Mouse (Mus musculus): ENCODE data around the gene Nup107. TPM values are rescaled to one million over a fixed set of nuclear protein-coding genes. Genes with fewer than 3 reads are reported as not detected.
"Not testable (repeated sequence)": the region's sequence is repeated elsewhere in the genome, so short reads cannot be mapped to it uniquely, and the experiment has no call there.

Nup107 gene
- total RNA-seq, 2 experiments from 2014 or later: 7.8 to 9.5 TPM

DNA sequence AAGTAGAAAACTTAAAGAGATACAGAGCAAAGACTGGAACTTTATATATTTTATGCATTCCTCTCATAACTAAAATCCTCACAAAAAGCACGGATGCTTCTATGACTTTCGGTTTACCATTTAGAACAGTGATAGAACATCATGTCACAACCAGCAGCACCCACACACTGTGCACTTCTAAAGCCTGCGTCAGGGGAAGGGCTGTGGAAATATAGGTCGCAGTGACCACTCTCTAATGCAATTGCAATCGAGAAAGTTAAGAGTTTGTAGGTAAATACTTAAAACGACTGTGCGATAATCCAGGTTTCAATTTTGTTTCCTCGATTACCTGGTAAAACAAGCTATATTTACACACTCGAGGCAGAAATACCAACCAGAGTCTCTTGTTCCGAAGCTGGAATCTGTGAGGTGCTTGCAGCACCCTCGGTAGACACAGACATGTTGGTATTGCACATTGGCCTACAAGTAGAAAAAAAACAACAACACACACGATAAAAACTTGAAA is 83.1 kb downstream of the Nup107 start:
- no peak for DNase-seq
- intact Hi-C loops (cut with DNase I): no loop called here

DNA sequence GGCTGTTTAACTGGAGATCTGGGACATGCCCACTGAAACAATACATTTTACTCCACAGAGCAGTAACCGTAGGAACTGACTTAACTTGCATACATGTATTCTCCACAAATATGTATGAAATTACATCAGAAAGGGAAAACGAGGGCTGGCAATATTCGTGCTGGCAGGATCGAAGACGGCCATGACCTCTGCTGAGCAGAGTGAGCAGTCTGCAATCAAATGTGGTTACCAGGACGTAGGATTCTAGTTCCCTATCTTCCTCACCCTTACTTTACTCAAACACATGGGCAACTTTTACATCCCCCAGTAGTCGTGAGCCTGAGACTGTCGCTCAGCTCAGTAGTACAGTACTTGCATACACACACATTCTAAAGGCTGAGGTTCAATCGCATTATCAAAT is 83.6 kb downstream of the Nup107 start:
- DNase-seq: no peak
- intact Hi-C loops (cut with DNase I): no loop called here

DNA sequence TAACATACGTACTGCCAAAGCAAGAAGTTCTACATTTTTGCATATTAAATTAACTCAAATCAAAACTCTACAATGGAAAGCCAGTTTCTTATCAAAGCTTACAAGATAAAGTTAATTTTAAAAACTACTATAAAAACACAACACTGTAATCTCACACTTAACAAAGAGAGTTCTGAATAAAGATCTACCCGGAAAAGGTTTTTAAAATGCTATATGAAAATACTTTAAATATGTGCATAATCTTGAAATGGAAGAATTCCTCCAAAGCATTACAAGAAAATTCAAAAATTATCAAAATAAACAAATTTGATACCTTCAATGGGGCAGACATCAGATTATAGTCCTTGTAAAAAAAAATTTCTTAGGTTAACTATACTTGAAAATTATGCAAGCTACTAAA is 84.1 kb downstream of the Nup107 start:
- intact Hi-C loops (cut with DNase I): no loop called here
- DNase-seq: no peak

DNA sequence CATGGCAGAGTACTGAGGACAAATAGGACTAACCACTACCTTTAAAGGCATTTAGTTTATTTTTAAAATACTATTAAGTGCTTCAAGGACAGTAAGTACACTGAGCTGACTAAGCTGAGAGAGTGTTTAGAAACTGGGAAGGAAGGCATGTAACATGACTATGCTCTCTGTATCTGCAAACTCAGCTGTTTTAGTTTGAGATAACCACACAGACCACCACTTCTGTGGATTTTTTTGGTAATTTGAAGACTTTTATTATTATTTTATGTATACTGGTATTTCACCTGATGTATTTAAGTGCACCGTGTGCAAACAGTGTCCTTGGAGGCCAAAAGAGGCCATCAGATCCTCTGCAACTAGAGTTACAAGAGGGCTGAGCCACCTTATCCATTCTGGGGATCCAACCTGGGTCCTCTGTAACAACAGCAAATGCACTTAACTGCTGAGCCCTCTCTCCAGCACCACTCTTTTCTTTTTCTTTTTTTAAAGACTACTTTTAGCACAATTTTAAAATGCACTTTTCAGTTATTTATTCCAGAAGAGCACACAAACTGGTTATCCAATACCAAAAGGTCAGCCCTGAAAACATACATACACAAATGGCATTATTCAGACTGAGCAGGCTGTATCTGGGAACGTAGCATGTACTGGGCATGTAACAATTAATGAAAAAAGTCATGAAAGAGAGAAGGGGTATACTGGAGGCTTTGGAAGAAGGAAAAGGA is 85.2 kb downstream of the Nup107 start:
- intact Hi-C loops (cut with DNase I): no loop called here
- no peak for DNase-seq

DNA sequence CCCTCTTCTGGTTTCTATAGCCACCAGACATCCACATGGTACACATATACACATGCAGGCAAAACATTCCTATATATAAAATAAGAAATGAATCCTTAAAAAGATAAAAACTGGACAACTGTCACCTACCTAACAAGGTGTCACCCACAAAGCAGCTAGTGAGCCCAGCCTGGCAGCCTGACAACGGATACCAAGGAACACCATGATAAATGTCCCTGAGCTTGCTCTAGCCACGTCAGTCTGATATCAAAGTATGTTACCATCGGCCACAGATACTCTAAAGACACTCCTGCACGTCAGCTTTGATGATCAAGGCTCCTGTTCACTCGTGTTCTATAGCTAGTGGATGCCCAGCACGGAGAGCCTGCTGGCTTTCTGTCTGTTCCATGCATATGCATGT is 86.1 kb downstream of the Nup107 start:
- DNase-seq: no peak
- intact Hi-C loops (cut with DNase I): no loop called here

DNA sequence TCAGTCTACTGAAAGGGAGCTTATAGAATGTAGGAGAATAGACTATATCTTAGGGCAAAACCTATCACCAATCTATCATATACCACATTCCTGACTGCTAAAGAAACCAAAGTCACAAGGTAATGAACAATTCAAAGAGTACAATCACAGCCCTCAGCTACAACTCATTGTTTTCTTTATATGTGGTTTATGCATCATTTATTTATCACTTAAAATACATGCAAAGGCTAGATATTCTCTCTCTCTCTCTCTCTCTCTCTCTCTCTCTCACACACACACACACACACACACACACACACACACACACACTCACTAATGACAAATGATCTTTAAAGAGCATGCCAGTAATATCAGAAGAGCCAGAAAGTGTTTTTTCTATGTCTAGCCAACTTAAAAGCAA is 86.7 kb downstream of the Nup107 start:
- DNase-seq: no peak
- intact Hi-C loops (cut with DNase I): no loop called here

DNA sequence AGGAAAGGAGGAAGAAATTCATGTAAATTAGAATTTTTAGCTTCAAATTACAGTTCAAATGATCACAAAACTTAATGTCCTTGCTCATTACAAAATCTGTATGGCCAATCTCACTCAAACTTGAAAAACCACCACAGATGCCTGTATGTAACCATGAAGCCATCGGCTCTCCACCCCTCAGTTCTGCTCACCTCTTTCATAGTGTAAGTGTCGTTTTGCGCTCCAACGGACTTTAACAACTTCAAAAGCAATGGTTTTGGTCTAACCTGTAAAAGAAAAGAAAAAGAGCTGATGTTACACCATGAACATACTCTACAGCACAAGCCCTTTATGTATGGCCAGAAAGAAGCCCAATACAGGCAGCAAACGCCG is 87.6 kb downstream of the Nup107 start:
- DNase-seq: no peak
- intact Hi-C loops (cut with DNase I): no loop called here

DNA sequence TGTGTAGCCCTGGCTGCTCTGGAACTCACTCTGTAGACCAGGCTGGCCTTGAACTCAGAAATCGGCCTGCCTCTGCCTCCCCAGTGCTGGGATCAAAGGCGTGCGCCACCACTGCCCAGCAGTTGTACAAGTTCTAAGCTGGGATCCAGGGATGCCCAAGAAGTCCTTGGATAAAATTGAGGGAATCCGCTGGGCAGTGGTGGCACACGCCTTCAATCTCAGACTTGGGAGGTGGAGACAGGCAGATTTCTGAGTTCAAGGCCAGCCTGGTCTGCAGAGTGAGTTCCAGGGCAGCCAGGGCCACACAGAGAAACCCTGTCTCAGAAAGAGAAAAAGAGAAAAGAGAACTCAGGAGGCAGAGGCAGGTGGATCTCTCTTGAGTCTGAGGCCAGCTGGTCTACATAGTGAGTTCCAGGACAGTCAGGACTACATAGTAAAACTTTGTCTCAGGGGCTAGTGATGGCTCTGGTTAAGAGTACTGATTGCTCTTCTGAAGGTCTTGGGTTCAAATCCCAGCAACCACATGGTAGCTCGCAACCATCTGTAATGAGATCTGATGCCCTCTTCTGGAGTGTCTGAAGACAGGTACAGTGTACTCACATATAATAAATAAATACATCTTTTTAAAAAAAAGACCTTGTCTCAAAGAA is 88.1 kb downstream of the Nup107 start:
- intact Hi-C loops (cut with DNase I); DNase-seq: not testable (repeated sequence)

DNA sequence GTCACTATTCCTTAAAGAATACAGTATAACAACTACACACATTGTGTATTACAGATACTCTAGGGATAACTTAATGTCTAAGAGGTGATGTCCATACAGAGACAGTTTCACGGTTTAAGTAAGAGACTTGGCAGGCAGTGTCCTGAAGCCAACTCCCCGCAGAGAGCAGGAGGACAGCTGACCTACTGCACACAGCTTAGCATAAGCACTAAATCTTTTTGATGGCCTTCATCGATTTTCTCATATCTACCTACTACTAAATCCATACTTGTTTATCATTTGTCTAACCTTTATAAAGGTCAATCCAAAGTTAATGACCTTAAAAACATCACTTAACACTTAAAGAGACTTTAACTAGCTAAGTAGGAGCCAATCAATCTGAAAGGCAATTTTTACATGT is 89.0 kb downstream of the Nup107 start:
- DNase-seq: no peak
- intact Hi-C loops (cut with DNase I): no loop called here

DNA sequence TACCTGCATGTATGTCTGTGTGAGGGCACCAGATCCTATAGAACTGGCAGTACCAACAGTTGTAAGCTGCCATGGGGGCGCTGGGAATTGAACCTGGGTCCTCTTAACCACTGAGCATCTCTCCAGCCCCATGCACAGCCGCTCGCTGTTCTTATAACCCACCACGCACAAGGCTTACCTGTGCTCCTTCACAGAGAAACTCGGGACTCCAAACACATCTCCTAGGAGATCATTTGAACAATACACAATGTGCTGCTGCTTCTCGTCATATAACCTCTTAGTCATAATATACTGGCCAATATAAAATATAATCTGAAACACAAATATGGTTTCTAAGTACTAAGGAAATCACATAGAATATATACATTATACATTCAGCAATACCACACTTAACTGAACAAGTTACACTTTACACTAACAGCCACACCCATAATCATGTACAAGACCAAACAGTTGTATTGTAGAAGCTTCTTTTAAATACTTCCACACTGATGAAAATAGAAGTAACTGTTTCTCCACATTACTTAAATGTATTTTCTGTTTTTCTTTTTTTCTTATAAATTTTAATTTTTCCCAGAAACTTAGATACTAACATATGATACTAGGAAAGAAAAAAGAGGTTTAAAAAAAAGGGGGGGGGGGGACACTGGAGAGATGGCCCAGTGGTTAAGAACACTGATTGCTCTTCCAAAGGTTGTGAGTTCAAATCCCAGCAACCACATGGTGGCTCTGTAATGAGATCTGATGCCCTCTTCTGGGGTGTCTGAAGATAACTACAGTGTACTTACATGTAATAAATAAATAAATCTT is 90.3 kb downstream of the Nup107 start:
- intact Hi-C loops (cut with DNase I): no loop called here
- no peak for DNase-seq

DNA sequence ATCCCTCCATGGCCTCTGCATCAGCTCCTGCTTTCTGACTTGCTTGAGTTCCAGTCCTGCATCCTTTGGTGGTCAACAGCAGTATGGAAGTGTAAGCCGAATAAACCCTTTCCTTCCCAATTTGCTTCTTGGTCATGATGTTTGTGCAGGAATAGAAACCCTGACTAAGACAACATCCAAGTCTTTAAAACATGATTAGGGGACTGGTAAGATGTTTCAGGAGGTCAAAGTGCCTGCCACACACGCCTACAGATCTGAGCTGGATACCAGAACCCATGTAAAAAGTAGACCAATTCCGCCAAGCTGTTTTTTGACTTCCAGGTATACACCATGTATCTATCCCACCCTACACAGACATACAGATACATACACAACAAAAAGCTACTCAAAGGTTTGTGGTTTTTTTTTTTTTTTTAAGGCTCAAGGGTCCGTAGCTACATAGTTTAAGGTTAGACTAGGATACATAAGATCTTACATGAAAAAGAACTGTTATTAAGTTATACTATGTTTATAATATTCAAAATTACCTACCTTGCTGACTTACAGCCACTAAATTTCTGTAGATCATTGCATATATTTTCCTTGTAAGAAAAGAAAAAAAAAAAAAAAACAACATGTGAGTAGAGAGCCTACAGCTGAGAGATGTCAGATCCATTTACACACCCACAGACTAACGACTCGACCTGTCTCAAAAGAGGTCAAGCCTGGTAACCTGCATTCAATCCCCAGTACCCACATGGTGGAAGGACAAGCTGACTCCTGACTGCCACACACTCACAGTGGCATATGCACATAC is 91.3 kb downstream of the Nup107 start:
- DNase-seq: no peak
- intact Hi-C loops (cut with DNase I): no loop called here

Other genes with a start within 250 kb of the Nup107 start
- 1 to 10 TPM; 5.1 to 5.3 TPM for gene Cpm, start 163.2 kb downstream of the Nup107 start, total RNA-seq (2021)
- gene Mdm2, start 81.9 kb downstream of the Nup107 start, total RNA-seq (2021): 10 to 100 TPM; 52.3 to 52.5 TPM
- 1 to 10 TPM; 6.3 to 6.6 TPM for gene Slc35e3, start 46.3 kb downstream of the Nup107 start, total RNA-seq (2021)
- 10 to 100 TPM; 68.6 to 72.2 TPM for gene Rap1b, start 53.3 kb upstream of the Nup107 start, total RNA-seq (2021)